Mouse (Mus musculus): ENCODE data around the gene Kat8.

DNA sequence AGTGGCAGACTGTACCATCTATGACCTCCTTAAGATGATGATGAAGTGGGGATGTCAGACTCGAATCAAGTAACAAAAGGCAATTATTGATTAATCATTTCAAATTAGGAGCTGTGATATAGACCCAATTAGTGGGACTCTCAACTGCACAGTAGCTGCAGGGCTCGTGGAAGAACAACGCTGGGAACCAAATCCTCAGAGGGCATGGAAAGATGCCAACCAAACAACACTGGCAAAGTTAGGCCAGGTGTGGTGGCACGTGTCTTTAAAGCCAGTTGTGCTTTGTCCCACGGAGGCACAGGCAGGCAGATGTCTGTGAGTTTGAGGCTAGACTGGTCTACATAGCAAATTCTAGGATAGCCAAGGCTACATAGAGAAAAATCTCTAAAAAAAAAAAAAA, 18.3 kb downstream of the Kat8 start:
- TF ChIP-seq CTCF (IDR thresholded peaks at IDR 0.05; ENCODE audit: low read depth, low read length) (no peak), POLR2A (IDR thresholded peaks at IDR 0.05; ENCODE audit: insufficient read depth, low read length) (no peak)
